Mouse (Mus musculus) adrenal gland (tissue): Measurements from ENCODE around the gene Oxa1l.
"Not testable (repeated sequence)": the region's sequence is repeated elsewhere in the genome, so short reads cannot be mapped to it uniquely, and the experiment has no call there.

Experiments
- intact Hi-C: fragments of 180-260 bp; cut with DNase I; formaldehyde crosslinking; loops from one replicate; pipeline ENCODE4 v1.15.1; 2025
- long read RNA-seq, 2 experiments: library from polyadenylated mRNA; unstranded; transcript quantifications; one replicate each; pipeline ENCODE4 v2.0.0; 2020; ENCODE audit warnings: borderline replicate concordance in 1 of 2; ENCODE audit not compliant: insufficient replicate concordance in 1 of 2

Gene Oxa1l
- long read RNA-seq, experiment 1, transcript Oxa1l-201 (10 exons, 2,538 nt): major isoform, 19 of 52 reads
- long read RNA-seq, experiment 1, transcript Oxa1l-204 (1 exons, 1,059 nt): minor isoform, 5 of 52 reads
- long read RNA-seq, experiment 1, partial matches to known transcripts: 24 of 52 reads
- long read RNA-seq, experiment 1, other reads (novel, unspliced or antisense): 4 of 52 reads
- long read RNA-seq, experiment 2, transcript Oxa1l-201 (10 exons, 2,538 nt): major isoform, 22 of 37 reads
- long read RNA-seq, experiment 2, partial matches to known transcripts: 9 of 37 reads
- long read RNA-seq, experiment 2, other reads (novel, unspliced or antisense): 4 of 37 reads

DNA sequence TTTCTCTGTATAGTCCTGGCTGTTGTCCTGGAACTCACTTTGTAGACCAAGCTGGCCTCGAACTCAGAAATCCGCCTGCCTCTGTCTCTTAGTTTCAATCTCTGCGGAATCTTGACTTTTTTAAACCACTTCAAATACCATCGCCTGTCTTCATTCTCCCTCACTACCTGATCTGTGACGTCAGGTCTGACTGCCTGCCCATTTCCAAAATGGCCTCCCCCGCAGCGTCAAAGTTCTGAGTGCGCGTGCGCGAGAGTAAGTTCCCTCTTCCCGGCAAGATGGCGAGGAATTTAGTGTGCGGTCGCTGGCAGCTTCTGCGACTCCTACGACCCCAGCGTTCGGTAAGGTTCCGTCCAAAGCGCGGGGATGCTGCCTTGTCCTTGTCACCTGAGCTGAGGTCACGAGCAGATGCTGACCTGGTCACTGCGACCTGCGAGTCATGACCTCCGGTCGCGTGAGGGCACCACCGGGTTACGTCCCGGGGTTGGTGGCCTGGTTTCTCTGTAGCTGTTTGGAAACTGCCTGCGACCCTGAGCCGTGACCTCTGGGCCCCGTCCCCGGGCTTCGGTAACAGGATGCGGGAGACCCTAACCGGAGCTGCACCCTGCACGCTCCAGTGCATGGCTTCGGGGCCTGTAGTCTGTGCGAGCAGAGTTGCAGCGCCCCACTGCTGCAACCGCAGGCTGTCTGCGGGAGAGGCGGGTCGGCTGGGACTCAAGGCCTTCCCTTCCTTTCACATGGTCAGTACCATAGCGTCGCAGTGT, at the start of gene Oxa1l:
Gene Oxa1l, plus strand, starts transcription at position 258 of the 764 bp plus-strand sequence.
- intact Hi-C loops: no loop called here

DNA sequence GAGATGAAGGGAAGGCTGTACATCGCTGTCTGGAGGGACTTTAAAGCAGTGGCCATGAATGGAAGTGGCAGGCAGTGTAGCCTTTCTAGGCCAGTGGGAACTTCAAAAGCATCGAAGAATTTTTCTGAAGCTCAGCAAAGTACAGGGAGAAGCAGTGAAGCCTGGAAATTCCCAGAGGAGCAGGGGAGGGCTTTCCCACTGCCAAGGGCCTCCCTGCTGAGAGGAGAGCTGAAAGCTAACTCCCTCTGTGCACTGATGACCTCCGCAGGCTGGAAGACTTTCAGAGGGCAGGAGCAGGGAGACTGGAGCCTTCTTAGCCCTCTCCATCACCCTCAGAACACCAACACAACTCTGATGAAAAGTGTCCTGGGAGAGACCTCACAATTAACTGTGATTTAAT, 48.9 kb upstream of the Oxa1l start:
- intact Hi-C loops: no loop called here

DNA sequence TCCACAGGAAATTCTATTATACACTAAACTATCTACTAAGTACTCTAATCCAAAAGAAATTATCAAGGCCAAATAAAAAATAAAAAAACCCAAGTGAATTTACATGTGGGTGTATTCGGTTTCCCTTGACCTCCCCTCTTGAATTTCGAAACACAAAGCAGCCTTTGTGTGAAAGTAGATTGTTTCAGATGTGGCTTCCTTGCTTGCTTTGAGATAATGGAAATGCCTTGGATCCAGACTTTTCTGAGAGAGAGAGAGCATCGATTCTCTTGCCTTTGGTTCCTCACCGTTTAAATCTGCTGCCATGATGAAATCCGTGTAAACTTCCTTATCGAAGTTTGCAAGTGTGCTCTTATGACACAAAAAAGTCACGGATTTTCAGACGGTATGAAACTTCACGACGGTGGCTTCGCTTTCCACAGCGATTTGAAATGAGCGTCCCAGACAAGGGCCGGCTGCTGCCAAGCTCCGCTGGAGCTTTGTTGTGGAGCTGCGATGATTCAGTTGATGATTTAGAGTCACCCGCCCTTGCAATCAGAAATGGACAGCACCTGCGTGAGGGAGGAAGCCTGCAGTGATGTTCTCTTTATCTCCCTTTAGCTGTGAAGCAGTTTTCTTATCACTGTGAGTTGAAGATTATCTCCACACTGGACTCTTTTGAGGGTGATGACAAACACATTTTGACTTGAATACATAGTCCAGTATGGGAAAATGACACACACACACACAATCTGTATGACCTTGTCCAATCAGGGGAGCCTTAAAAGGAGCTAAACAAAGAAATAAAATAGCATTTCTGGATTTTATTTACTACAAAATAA, 38.9 kb upstream of the Oxa1l start:
- intact Hi-C loops: loop anchor here (5.0 kb wide), 1 partner anchor 64 kb away; no protein-coding TSS in a partner anchor

DNA sequence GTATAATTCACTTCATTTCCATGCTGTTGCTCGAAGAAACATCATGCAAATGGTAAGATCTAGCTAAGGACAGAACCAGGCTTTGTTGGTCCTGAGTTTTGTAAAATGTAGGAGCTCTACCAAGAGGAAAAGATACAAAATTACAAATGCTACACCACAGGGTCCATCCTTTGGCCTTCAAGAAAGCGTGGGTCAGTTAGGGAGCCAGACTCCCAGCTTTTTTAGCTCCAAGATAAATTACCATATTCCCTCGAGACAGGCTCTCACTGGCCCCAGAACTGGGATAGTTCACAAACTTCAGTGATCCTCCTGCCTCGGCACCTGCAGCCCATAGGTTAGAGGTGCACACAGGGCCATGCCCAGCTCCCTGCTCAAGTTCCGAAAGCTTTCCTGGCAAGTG, 36.1 kb upstream of the Oxa1l start:
- intact Hi-C loops: loop anchor here (5.0 kb wide), 1 partner anchor 67 kb away; no protein-coding TSS in a partner anchor

DNA sequence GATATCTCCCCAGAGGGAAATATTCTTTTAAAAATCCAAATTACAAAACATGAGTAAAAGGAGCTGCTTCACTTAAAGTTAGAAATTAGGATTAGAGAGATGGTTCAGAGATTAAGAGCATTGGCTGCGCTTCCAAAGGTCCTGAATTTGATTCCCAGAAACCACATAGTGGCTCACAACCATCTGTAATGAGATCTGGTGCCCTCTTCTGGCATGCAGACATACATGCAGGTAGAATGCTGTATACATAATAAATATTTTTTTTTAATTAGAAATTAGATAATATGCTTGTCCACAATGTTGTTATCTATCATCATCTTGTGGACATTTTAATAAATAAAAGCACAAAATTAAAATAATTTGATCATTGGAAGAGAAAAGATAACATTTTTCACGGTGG, 32.1 kb upstream of the Oxa1l start:
- intact Hi-C loops: loop anchor here (5.0 kb wide), 1 partner anchor 91 kb away; no protein-coding TSS in a partner anchor

DNA sequence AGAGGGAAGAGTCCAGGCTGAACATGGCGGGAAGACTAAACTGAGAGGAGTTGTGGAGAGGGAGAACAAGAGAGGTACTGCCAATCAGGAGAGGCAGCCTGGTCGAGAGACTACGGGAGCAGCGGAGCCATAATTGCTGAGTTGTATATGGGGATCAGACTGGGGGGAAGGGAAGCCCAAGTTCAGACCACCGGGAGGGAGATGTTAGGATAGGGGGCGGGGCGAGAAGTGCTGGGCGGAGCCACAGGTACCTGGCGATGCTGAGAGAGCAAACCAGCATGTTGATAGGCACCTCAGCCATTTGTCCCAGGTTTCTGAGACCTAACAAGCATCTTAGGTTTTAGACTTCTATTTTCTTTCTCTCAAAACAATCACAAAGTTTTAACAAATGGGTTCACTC, 31.4 kb upstream of the Oxa1l start:
- intact Hi-C loops: loop anchor here (5.0 kb wide), 1 partner anchor 92 kb away; no protein-coding TSS in a partner anchor

DNA sequence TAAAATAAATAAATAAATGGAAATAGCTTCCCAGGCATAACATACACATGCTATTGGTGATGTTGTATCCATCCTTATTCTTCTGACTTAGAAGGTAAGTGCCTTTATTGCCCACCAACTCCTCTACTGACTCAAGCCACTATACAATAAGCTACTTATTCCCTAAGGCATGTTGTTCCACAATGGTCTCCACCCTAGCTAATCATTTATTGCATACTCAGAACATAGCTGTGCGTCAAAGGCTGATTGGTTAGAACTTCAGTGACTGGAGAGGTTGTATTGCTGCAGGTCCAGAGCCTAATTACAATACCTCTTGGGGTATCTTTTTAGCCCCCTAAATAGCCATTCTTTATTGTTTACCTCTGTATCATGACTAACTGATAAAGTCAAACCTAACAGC, 29.5 kb upstream of the Oxa1l start:
- intact Hi-C loops: no loop called here

DNA sequence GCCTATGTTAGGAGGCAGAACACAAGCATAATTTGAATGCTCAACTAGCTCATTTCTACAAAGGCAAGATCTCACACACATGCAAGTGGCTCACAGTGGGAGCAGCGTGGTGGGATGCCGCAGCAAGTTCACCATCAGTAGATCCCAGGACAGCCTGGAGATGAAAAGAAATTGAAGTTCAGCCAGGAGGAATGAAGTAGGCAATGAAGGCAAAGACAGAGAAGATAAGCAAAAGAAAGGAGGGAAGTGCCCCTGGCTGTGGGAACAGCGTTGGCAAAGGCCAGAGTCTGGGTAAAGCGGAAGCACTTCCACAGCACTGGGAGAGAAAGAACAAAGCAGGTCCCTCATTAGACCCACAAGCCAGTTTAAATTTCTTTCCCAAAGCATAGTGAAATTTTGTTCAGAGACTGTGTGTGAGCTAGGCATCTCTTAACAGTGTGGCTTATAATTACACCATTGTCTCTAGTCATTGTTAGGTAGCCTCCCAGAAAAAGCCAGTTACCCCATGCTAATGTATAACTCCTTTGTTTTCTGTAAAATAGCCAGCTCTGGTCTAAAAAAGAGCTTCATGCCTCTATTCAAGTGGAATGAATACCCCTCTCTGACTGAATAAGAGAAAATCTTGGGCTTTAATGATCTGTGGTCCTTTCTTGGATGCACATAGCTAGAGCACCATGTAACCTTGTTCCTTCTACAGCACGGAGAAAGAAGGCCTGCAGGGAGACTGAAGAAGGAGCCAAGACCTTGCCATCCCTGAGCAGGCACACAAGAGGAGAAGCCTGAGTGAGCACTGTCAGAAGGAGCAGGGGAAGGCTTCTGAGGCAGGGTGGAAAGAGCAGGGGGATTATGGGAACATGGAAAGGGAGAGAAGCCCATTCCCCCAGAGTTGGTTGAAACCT, 28.2 kb upstream of the Oxa1l start:
- intact Hi-C loops: no loop called here

DNA sequence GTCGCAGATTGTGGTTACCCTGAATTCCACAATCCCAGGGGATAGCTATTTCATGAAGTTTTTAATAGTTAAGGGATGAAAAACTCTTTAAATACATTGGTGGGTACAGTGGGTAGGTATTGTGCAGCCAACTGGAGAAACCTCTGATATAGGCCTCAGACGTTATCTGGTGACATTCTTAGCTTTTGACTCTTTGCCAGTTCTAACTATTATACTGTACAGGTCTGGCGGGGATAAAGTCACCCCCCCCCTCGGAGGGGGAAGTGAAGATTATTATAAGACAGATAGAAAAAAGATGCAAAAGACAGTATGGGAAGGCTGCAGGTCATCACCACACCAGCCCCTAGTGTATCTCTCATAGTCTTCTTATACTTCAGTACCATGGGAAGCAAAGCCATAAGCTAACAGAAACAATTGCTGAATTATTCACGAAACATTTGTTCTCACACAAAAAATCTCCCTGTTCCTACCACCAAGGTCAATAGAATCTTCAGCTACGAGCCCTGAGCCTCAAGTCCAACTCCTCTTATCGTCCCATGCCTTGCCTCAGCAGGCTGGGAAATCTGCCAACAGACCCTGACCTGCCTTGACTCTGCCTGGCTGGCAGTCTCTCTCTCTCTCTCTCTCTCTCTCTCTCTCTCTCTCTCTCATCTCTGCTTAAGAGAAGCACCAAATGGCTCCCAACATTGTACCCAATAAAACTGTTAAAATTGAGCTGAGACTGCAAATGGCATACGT, 27.0 kb upstream of the Oxa1l start:
- intact Hi-C loops: no loop called here

DNA sequence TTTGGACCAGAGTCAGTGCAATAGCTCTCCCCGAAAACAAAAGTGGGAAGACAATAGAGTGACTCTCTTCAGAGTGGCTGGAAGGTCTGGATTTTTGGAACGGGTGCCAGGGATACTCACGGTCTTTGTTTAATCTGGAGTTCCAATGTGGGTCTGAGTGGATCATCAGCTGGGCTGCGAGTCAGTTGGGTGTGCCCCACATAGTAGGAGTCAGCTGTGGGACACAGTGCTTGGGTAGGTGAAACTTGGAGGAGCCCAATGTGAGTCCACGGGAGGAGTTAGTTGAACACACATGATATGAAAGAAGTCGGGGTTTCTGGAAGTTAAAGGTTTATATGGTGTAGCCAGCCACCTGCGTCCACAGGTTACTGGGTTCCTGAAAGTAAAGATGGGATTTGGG, 19.8 kb upstream of the Oxa1l start:
- intact Hi-C loops: no loop called here

DNA sequence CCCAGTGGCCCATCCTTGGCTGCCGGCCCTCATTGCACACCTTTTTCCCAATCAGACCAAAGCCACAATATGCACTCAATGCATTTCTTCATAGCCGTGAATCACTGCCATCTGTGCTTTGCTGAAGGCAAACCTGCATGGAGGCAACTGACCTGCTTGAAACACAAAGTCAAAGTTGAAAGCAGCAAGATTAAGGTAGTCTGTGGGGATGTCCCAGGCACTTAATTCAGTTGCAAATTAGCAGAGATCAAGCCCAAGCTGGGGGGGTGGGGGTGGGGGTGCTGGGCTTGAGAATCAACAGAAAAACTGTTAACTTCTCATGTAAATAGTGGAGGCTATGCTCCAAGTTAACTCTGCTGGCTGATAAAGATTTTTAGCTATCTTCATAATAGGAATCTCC, 18.8 kb upstream of the Oxa1l start:
- intact Hi-C loops: not testable (repeated sequence)

DNA sequence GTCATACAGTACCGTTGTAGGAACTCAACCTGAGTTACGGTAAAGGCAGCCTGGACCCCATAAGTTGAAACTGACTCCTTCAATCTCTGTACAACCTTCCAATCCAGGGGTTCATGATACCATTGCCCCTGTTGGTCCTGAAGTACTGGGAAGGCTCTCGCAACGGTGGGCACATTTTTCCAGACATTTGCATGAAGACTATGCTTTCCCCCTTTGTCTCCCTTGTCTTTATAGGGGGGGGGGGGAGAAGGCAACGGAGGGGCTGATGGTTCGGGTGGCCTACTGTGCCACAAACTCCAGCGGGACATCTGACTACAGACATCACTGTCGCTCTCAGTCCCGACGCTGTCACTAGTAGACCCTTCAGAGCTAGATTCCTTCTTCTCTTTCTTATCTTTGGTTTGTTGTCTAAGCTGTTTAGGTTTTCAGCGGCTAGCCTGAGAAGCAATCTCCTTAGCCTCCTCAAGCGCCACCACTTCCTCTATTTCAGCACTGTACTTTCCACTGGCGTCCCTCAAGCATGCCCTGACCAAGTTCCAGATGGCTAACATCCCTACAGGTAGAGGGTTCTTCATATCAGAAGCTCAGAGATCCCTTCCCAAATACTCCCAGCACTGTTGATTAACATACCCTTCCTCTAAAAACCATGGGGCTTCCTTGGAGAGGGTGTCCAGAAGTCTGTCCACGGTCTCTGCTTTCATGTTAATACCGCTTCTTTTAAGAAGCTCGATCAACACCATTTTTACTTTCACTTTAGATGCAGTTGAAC, 9.7 kb upstream of the Oxa1l start:
- intact Hi-C loops: not testable (repeated sequence)

DNA sequence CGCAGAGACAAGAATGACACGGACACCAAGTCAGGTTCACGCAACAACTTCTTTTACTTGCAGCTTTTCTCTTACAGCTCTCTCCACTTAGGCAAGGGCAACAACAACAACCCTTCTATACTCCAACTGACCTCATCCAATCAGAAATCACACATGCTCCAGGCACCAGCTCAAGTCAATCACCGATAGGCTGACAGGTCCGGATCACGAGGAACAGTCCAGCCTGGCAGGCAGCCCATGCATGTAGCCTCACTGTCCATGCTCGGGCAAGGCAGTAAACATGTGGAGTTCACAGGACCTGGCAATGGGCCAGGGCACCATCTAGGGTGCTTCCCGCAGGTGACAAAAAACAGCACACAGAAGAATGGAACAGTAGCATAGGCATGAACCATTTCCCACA, 8.3 kb upstream of the Oxa1l start:
- intact Hi-C loops: no loop called here

DNA sequence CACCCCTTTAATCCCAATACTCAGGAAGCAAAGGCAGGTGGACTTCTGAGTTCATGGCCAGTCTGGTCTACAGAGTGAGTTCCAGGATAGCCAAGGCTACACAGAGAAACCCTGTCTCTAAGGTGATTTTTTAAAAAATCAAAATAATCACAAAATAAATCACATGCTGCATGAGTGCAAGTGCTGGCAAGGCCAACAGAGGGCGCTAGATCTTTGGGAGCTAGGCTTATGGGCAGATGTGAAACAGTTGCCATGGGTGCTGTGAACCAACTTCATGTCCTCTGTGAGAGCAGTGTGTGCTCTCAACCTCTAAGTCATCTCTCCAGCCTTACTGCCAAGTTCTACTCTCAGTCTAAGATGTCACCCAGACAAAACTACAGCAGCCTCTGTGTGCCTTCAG, 6.2 kb upstream of the Oxa1l start:
- intact Hi-C loops: no loop called here

DNA sequence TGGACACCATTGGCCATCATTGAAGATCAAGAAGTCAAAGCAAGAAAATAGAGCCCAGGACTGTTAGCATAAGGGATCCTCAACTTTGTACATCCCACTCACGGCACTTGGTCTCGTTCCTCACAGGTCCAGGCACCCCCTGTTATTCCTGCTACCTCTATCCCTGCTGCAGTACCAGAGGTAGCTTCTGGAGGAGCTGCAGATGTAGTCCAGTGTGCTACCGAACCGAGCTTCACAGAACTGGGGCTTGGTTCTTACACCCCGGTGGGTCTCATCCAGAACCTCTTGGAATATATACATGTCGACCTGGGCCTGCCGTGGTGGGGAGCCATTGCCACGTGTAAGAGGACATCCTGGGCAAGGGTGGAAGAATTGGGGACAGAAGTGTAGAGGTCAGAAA, 2.5 kb downstream of the Oxa1l start:
- intact Hi-C loops: no loop called here

DNA sequence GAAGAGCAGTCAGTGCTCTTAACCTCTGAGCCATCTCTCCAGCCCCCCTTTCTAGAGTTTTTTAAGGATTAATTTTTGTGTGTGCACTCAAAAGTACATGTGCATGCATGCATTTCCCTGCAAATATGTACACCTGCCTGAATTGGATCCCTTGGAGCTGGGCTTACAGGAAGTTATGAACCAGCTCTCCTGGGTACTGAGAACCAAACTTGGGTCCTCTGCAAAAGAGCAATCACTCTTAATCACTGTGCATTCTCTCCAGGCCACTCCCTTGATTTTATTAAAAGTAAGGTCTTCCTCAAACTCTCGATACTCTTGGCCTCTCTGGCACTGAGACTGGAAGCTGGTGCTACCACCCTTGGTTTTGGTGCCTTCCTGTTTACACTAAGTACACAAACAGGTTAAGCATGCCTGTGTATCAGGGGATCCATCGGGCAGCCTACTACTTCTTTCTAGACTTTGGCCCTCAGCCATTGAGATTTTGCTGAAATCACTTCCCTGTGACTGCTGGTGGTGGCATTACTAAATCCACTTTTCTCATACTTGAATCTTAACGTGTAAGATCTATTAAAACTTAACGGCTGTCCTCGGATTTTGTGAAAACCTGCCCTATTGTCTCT, 4.5 kb downstream of the Oxa1l start:
- intact Hi-C loops: no loop called here

DNA sequence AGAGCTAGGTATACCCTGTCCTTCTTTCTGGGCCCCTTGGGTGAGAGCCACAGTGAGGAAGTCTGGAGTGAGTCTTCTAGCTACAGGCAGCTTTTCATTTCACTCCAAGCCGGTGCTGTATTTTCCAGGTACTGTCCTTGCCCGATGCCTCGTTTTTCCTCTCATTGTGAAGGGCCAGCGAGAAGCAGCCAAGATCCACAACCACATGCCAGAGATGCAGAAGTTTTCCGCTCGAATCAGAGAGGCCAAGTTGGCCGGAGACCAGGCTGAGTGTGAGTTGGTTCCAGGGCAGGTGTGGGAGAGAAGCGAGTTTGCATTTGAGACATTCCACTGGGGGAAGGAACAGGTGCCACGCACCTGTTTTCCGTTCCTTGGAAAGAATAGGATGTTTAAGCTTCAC, 5.9 kb downstream of the Oxa1l start:
- intact Hi-C loops: no loop called here

DNA sequence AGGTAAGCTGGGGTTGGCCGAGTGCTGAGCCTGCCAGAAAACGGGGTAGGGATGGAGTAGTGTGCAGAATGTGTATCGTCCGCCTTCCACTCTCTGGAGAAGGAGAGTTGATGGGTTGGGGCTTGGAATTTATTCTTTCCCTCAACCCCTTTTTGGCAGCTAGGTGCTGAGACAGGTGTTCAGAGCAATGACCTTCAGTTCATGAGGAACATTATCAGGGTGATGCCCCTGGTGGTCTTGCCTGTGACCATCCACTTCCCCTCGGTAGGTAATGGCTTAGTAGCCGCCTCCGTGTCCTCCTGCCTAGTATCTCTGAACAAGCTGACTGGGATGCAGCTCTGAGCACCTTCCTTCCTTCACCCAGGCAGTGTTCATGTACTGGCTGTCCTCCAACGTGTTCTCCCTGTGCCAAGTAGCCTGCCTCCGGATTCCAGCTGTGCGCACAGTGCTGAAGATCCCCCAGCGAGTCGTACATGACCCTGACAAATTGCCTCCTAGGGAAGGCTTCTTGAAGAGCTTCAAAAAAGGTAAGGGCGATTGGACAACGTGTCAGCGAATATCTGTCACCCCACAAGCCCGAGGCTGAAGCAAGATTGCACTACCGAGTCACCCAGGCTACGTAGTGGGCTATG, 6.9 kb downstream of the Oxa1l start:
- intact Hi-C loops: no loop called here
